Mouse (Mus musculus) limb, embryonic 13.5 days (tissue): Measurements from ENCODE around the gene Mtmr11. TPM values are rescaled to one million over a fixed set of nuclear protein-coding genes. Genes with fewer than 3 reads are reported as not detected.

Experiments used
- ATAC-seq: fragments of 200-750 bp; cut with Nextera tagmentation; 2 replicates; pipeline ENCODE4 v1.8.0; 2017; ENCODE audit warnings: low read depth, moderate number of reproducible peaks, moderate TSS enrichment; ENCODE audit not compliant: low FRiP score
- H3K27ac ChIP-seq: fragments of 300-500 bp; sonication (generic); 2 replicates; pipeline ENCODE4 v1.5.1; 2015; ENCODE audit warnings: inconsistent platforms, mild to moderate bottlenecking, moderate library complexity
- H3K27me3 ChIP-seq: fragments of 300-500 bp; sonication (generic); 2 replicates; pipeline ENCODE4 v1.6.1; 2015; ENCODE audit warnings: mild to moderate bottlenecking, inconsistent platforms
- H3K36me3 ChIP-seq: fragments of 300-500 bp; sonication (generic); 2 replicates; pipeline ENCODE4 v1.6.1; 2015; ENCODE audit warnings: inconsistent platforms, mild to moderate bottlenecking, moderate library complexity
- H3K4me1 ChIP-seq: fragments of 300-500 bp; sonication (generic); 2 replicates; pipeline ENCODE4 v1.6.1; 2015; ENCODE audit warnings: inconsistent platforms
- H3K4me2 ChIP-seq: fragments of 300-500 bp; sonication (generic); replicated peaks from 2 replicates; pipeline ENCODE4 v1.6.1; 2015; ENCODE audit warnings: inconsistent platforms, mild to moderate bottlenecking, moderate library complexity
- H3K4me3 ChIP-seq: fragments of 300-500 bp; sonication (generic); 2 replicates; pipeline ENCODE4 v1.5.1; 2015; ENCODE audit warnings: moderate library complexity, mild to moderate bottlenecking, inconsistent platforms
- H3K9ac ChIP-seq: fragments of 300-500 bp; sonication (generic); 2 replicates; pipeline ENCODE4 v1.6.1; 2015; ENCODE audit warnings: mild to moderate bottlenecking, inconsistent platforms
- H3K9me3 ChIP-seq: fragments of 300-500 bp; sonication (generic); 2 replicates; pipeline ENCODE4 v1.6.1; 2016; ENCODE audit warnings: inconsistent platforms
- WGBS: fragments of 180-500 bp; shearing (Covaris S2); methylation state at CpG from one replicate; pipeline ENCODE4 v1.1.7; 2015; 5-methylcytosine and 5-hydroxymethylcytosine counted together
- polyA plus RNA-seq: library from polyadenylated mRNA; unstranded; fragments of >200 nt; fragmentation: Nextera tagmentation; extraction: Ambion mirVana; gene quantifications from 2 replicates; pipeline ENCODE4 v1.2.1, GENCODE M21; 2015

The Mtmr11 gene
- 34.9 and 39.6 TPM in 2 replicates for polyA plus RNA-seq

- H3K9ac ChIP-seq, result peak within 1 kb of the TSS; percentile 79
- H3K36me3 ChIP-seq, result peaks cover 8% of the 10 kb centered on the region
- H3K4me1 ChIP-seq, result peaks cover 26% of the 10 kb centered on the region
- H3K9me3 ChIP-seq, result no peaks in the 10 kb centered on the region
- no peaks in the 10 kb centered on the region for H3K27me3 ChIP-seq
- WGBS, result 3% methylated on average over 16 of the region's 16 CpGs
- H3K27ac ChIP-seq, result peak within 1 kb of the TSS; percentile 91
- peak within 1 kb of the TSS; percentile 62 for H3K4me3 ChIP-seq
- ATAC-seq, result peak; percentile 38; the same call in 1 of the 2 replicates
- H3K4me2 ChIP-seq, result peak within 1 kb of the TSS; percentile 85
These were observed at the start of gene Mtmr11 for GRCm38 (mm10) chr3:96161869-96162840. Gene Mtmr11, plus strand, starts transcription at chr3:96162004.

DNA sequence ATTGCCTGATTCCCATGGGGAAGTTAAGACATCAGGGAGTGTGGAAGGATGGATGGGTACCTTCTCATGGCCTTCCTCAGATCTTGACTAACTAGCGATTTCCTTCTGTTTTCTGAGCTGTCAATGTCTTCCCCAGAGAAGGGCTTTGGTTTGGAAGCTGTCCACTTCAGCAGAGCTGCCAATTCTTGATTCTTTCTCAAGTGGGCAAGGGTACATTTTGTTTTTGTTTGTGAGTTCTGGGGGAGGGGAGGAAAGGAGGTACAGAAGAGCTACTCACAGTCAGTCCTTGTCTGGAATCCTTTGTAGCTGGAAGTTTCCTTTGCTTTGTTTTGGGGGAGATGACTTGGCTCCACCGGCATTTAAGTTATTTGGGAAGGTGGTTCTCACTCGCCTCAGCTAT, 48.6 kb upstream of the Mtmr11 start:
- no peak overlapping the region for H3K4me2 ChIP-seq
- H3K9ac ChIP-seq, result no peak overlapping the region
- H3K27ac ChIP-seq, result no peak overlapping the region
- no peaks in the 10 kb centered on the region for H3K27me3 ChIP-seq
- ATAC-seq, result no peak
- no peaks in the 10 kb centered on the region for H3K9me3 ChIP-seq
- peaks cover 2% of the 10 kb centered on the region; the same call in 1 of the 2 replicates for H3K4me1 ChIP-seq
- H3K4me3 ChIP-seq, result no peak overlapping the region
- 58% methylated on average over 3 of the region's 3 CpGs for WGBS
- H3K36me3 ChIP-seq, result 0 out of 2 replicates have a peak, but pooled peaks cover under 1% of the 10 kb centered on the region

GRCm38 (mm10) chr3:96118142-96118541, 43.7 kb upstream of the Mtmr11 start:
- no peaks in the 10 kb centered on the region for H3K27me3 ChIP-seq
- no peak overlapping the region for H3K9ac ChIP-seq
- H3K4me2 ChIP-seq, result no peak overlapping the region
- WGBS, result 90% methylated on average over 2 of the region's 2 CpGs
- H3K9me3 ChIP-seq, result no peaks in the 10 kb centered on the region
- no peak for ATAC-seq
- no peaks in the 10 kb centered on the region for H3K36me3 ChIP-seq
- H3K4me3 ChIP-seq, result no peak overlapping the region
- peaks cover 2% of the 10 kb centered on the region; the same call in 1 of the 2 replicates for H3K4me1 ChIP-seq
- H3K27ac ChIP-seq, result no peak overlapping the region

DNA sequence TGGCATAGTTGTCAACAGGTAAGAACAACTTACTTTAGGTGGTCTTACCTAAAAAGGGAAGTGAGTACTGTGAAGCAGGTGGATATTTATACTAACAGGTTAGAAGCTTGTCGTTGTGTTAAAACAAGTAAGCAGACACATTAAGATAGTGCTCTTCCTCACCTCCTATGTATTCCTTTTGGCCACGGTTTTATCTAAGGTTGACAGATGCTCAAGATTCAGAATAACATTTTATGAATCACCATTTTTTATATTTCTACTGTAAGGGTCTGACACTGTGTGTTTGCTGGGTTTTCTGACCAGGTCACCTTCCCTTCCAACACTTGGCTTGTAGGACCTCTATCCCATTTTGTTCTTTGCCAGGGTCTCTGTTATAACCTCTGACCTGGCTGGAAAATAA, 43.1 kb upstream of the Mtmr11 start:
- 93% methylated on average over 2 of the region's 2 CpGs for WGBS
- Histone ChIP-seq H3K36me3 (no peaks in the 10 kb centered on the region), H3K4me2 (no peak overlapping the region), H3K9ac (no peak overlapping the region), H3K9me3 (no peaks in the 10 kb centered on the region), H3K4me1 (no peaks in the 10 kb centered on the region), H3K27ac (no peak overlapping the region), H3K27me3 (no peaks in the 10 kb centered on the region), H3K4me3 (no peak overlapping the region)
- no peak for ATAC-seq

DNA sequence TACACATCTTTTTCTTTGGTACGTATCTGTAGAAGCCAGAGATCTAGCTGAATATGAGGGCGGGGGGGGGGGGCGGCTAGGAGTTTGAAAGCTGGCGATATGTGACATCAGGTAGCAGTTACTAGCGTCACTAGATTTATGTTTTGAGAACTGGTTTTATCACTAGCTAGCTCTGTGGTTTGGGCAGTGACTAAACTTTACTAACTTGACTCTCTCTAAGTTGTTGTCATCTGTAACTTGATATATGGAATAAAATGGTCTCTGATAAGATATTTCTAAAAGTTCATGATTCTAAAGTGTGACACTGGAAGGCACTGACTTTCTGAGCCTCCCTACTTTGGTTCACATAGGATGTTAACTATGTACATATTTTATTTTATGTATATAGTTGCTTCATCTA, 37.6 kb upstream of the Mtmr11 start:
- H3K36me3 ChIP-seq, result no peaks in the 10 kb centered on the region
- no peak for ATAC-seq
- no peak overlapping the region for H3K9ac ChIP-seq
- H3K9me3 ChIP-seq, result no peaks in the 10 kb centered on the region
- no peak overlapping the region for H3K4me2 ChIP-seq
- H3K4me1 ChIP-seq, result 0 out of 2 replicates have a peak, but pooled peaks cover 4% of the 10 kb centered on the region
- WGBS, result 90% methylated on average over 5 of the region's 5 CpGs
- no peak overlapping the region for H3K4me3 ChIP-seq
- no peak overlapping the region for H3K27ac ChIP-seq
- no peaks in the 10 kb centered on the region for H3K27me3 ChIP-seq

DNA sequence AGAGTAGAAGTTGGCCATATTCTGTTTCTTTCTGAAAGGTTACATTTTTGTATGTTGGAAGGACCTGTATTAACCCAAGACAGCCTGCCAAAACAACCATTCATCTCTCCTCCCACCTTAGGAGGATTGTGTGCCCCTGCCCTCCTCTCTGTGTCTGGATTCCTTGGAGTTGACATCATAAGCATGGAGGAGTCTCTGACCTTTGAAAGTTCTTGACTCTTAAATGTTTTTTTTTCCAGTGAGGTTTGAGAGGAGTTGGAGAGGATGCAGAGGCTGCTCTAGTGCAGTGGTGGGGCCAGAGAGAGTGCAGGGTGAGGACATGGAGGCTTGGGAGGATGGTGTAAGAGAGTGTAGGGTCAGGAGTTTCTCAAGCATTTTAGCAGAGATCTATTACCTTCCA, 33.7 kb upstream of the Mtmr11 start:
- no peak overlapping the region for H3K9ac ChIP-seq
- no peak overlapping the region; the same call in 1 of the 2 replicates for H3K27ac ChIP-seq
- no peak overlapping the region for H3K4me3 ChIP-seq
- no peaks in the 10 kb centered on the region for H3K27me3 ChIP-seq
- ATAC-seq, result no peak; the same call in 1 of the 2 replicates
- no peak overlapping the region for H3K4me2 ChIP-seq
- no peaks in the 10 kb centered on the region for H3K36me3 ChIP-seq
- no peaks in the 10 kb centered on the region for H3K9me3 ChIP-seq
- 0 out of 2 replicates have a peak, but pooled peaks cover 4% of the 10 kb centered on the region for H3K4me1 ChIP-seq

DNA sequence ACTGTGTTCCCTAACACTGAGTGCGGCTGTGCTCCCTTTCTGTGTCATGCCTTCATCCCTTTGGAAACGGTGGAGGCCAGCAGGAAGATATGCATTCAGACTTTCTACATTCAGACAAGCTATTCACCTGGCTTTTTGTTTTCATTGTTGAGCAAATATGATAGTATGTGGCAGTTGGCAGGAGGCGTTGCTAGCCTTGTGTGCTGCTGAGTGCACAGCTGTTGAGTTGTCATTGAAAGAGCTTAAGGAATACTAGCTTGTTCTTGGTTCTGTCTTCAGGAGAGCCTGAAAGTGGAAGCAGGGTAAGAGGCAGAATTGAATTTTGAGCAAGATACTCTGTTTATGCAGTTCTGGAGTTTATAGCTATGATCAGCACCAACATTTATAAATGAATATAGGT, 29.3 kb upstream of the Mtmr11 start:
- Histone ChIP-seq H3K4me2 (no peak overlapping the region), H3K9ac (no peak overlapping the region), H3K4me1 (0 out of 2 replicates have a peak, but pooled peaks cover 7% of the 10 kb centered on the region), H3K27me3 (no peaks in the 10 kb centered on the region), H3K9me3 (no peaks in the 10 kb centered on the region), H3K36me3 (peaks cover 14% of the 10 kb centered on the region), H3K27ac (no peak overlapping the region), H3K4me3 (no peak overlapping the region)
- ATAC-seq, result no peak
- 92% methylated on average over 3 of the region's 3 CpGs for WGBS

DNA sequence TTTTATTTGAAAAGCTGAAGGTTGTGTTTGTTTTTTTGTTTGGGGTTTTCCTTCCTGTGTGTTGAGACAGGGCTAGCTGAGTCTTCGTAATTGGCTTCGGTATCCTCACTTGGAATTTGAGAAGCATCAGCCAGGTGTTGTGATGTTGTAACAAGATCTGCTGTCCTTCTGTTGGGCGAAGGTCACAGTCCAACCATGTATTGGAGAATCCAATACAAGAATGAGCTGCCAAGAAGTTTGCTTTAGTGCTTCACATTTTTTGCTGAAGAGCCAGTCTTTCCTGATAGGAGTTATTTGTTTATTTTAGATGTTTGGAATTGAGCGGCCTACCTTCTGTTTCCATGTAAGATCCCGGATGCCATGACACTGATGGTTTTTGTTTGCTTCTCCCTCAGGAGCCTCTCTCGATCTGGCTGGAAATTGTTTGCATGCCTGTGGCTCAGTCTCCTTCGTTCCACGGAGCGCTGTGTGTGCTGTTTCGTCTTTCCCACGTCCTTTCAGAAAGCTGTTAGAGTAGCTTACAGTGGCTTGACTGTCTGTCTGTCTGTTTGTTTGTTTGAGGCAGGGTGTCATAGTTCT, 28.4 kb upstream of the Mtmr11 start:
- no peak overlapping the region for H3K4me3 ChIP-seq
- H3K9ac ChIP-seq, result no peak overlapping the region
- H3K4me1 ChIP-seq, result 0 out of 2 replicates have a peak, but pooled peaks cover 4% of the 10 kb centered on the region
- no peak for ATAC-seq
- H3K4me2 ChIP-seq, result no peak overlapping the region
- H3K27ac ChIP-seq, result no peak overlapping the region
- peaks cover 20% of the 10 kb centered on the region for H3K36me3 ChIP-seq
- 69% methylated on average over 11 of the region's 11 CpGs for WGBS
- H3K27me3 ChIP-seq, result no peaks in the 10 kb centered on the region
- no peaks in the 10 kb centered on the region for H3K9me3 ChIP-seq

DNA sequence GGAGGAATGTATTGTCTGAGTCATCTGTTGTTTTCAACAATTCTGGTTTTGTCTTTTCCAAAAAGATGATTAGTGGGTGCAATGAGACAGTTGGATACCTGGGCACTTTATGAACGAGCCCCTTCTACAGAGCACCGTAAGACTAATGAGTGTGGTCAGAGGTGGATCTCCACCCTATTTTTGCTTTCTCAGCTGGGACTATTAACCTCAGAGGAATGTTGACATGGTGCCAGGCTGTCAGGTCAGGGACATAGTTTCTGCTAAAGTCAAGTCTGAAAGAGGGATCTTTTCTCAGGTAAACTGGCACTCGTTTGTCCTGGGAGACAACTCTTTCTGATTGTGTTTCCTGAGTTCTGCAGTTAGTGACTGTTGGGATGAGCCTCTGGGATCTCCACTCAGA, 26.8 kb upstream of the Mtmr11 start:
- Histone ChIP-seq H3K4me2 (no peak overlapping the region), H3K27ac (no peak overlapping the region), H3K9ac (no peak overlapping the region), H3K9me3 (no peaks in the 10 kb centered on the region), H3K27me3 (no peaks in the 10 kb centered on the region), H3K36me3 (peaks cover 28% of the 10 kb centered on the region), H3K4me1 (0 out of 2 replicates have a peak, but pooled peaks cover 4% of the 10 kb centered on the region), H3K4me3 (no peak overlapping the region)
- WGBS, result 72% methylated on average over 3 of the region's 3 CpGs
- no peak for ATAC-seq

DNA sequence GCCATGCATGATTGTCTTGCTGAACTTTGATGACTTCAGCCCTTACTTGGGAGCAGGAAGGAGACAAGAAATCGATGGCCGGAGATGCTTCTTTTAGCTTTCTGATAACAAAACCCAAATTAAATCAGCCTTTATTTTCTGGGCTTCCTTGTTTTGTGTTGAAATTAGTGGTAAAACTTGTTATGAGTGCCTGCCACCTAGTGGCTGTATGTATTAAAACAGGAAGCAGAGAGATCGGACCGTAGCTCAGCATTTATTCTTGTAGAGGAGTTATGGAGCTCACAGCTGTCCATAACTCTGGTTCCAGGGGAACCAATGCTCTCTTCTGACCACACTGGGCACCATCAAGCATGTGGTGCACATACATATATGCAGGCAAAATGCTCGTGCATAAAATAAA, 13.9 kb upstream of the Mtmr11 start:
- H3K27me3 ChIP-seq, result no peaks in the 10 kb centered on the region
- H3K4me2 ChIP-seq, result no peak overlapping the region
- no peak overlapping the region for H3K27ac ChIP-seq
- no peaks in the 10 kb centered on the region for H3K9me3 ChIP-seq
- H3K4me3 ChIP-seq, result no peak overlapping the region
- no peaks in the 10 kb centered on the region for H3K4me1 ChIP-seq
- WGBS, result 24% methylated on average over 5 of the region's 5 CpGs
- no peak overlapping the region for H3K9ac ChIP-seq
- no peak for ATAC-seq
- peaks cover 46% of the 10 kb centered on the region for H3K36me3 ChIP-seq

DNA sequence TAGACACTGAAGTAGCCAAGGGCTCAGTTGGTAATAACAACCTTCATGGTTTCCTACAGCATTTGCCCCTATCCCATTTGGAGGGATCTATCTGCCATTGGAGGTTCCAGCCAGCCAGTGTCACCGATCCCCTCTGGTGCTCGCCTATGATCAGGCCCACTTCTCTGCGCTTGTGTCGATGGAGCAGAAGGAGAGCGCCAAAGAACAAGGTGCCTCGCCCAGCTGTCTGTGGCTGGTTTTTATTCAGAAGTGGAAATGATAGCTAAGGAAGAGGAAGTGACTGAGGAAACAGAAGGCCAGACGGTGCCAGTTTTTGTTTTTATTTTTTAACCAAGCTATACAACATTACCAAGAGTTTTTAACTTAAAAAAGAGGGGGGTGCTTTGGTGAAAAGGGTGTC, 10.0 kb upstream of the Mtmr11 start:
- Histone ChIP-seq H3K36me3 (peaks cover 59% of the 10 kb centered on the region), H3K27ac (no peak overlapping the region), H3K4me3 (no peak overlapping the region), H3K4me1 (no peaks in the 10 kb centered on the region), H3K9ac (no peak overlapping the region), H3K27me3 (no peaks in the 10 kb centered on the region), H3K9me3 (no peaks in the 10 kb centered on the region), H3K4me2 (no peak overlapping the region)
- ATAC-seq, result no peak
- WGBS, result 91% methylated on average over 7 of the region's 7 CpGs

DNA sequence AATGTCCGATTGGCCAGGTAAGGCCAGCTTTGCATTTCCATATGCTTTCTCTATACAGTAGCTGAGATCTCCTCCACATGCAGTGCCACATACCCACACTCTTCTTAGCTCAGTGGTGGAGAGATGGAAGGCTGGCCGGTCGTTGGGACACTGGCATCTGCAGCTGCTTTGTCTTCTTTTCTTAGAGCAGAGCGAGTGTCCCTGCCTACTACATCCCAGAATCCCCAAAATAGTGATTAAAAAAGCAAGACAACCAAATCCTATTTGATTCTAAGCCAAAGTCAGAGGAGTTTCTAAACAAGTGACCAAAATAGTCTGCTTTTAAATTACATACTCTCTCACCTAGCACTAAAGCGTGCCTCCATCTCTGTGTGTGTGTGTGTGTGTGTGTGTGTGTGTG, 9.2 kb upstream of the Mtmr11 start:
- H3K36me3 ChIP-seq, result peaks cover 64% of the 10 kb centered on the region
- 97% methylated on average over 5 of the region's 5 CpGs for WGBS
- H3K4me2 ChIP-seq, result no peak overlapping the region

More for the DNA sequence above, 9.2 kb upstream of the Mtmr11 start:
- Histone ChIP-seq H3K27me3 (no peaks in the 10 kb centered on the region), H3K27ac (no peak overlapping the region), H3K4me3 (no peak overlapping the region), H3K9ac (no peak overlapping the region), H3K9me3 (no peaks in the 10 kb centered on the region), H3K4me1 (no peaks in the 10 kb centered on the region)
- ATAC-seq, result no peak
